Mouse (Mus musculus) frontal cortex, postnatal 25 days (tissue): ENCODE data around the gene Ufc1.
"Not testable (repeated sequence)": the region's sequence is repeated elsewhere in the genome, so short reads cannot be mapped to it uniquely, and the experiment has no call there.

Experiments
- DNase-seq, 2 experiments: peaks; one replicate each; pipeline ENCODE4 v3.0.0; 2022; ENCODE audit warnings: low spot score in 2 of 2

The Ufc1 gene

GRCm38 (mm10) chr1:171248386-171249226 lies 46.2 kb downstream of the Ufc1 start:
- no peak for DNase-seq

- no peak for DNase-seq
Measured at GRCm38 (mm10) chr1:171247916-171248315, 46.9 kb downstream of the Ufc1 start.

GRCm38 (mm10) chr1:171247453-171247841 lies 47.4 kb downstream of the Ufc1 start:
- no peak for DNase-seq

- peak; percentile 95 to 98 for DNase-seq
Measured at GRCm38 (mm10) chr1:171246709-171247452, 47.9 kb downstream of the Ufc1 start.

- no peak for DNase-seq
Measured at GRCm38 (mm10) chr1:171245353-171245752, 49.5 kb downstream of the Ufc1 start.

GRCm38 (mm10) chr1:171241952-171242351 lies 52.9 kb downstream of the Ufc1 start:
- not testable (repeated sequence) for DNase-seq

- no peak for DNase-seq
Measured at GRCm38 (mm10) chr1:171240911-171241310, 53.9 kb downstream of the Ufc1 start.

- no peak for DNase-seq
Measured at GRCm38 (mm10) chr1:171239992-171240744, 54.7 kb downstream of the Ufc1 start.
